Mouse (Mus musculus): ENCODE results near the gene Tmem203. TPM values are rescaled to one million over a fixed set of nuclear protein-coding genes. Genes with fewer than 3 reads are reported as not detected.
A peak's percentile ranks its signal among the peaks of the same experiment; 100 is the strongest.

The Tmem203 gene
- polyA plus RNA-seq, 1 experiment from 2014 or later: 14.7 TPM

- H3K4me1 ChIP-seq (ENCODE audit: control insufficient read depth, insufficient read depth, low read length): peaks cover 13% of the 10 kb centered on the region
- no peaks in the 10 kb centered on the region for H3K27me3 ChIP-seq (ENCODE audit: control insufficient read depth, insufficient read depth, low read length)
- peak overlapping the region; percentile 92 for H3K9ac ChIP-seq (ENCODE audit: low read length)
- peak overlapping the region; percentile 97 for H3K4me3 ChIP-seq (ENCODE audit: low read depth, low read length)
- no peaks in the 10 kb centered on the region for H3K36me3 ChIP-seq (ENCODE audit: control insufficient read depth, insufficient read depth, low read length)
- ATAC-seq (ENCODE audit: low FRiP score) (peak; percentile 46), DNase-seq (ENCODE audit: low spot score, missing footprints) (peak; percentile 93)
- 3% methylated on average over 53 of the region's 53 CpGs for WGBS
- H3K4me2 ChIP-seq: peak overlapping the region; percentile 93
- no peaks in the 10 kb centered on the region for H3K9me3 ChIP-seq (ENCODE audit: control insufficient read depth, low read length)
- H3K27ac ChIP-seq (ENCODE audit: low read depth, low read length): peak overlapping the region; percentile 85
These were observed 31.4 kb upstream of the Tmem203 start for GRCm38 (mm10) chr2:25223681-25224491.

GRCm38 (mm10) chr2:25224492-25224765 is 30.8 kb upstream of the Tmem203 start, which contains the start of gene Tubb4b:
Tubb4b (minus strand) TSS chr2:25224702.
- Histone ChIP-seq H3K9me3 (ENCODE audit: control insufficient read depth, low read length) (no peaks in the 10 kb centered on the region), H3K36me3 (ENCODE audit: control insufficient read depth, insufficient read depth, low read length) (no peaks in the 10 kb centered on the region), H3K27me3 (ENCODE audit: control insufficient read depth, insufficient read depth, low read length) (no peaks in the 10 kb centered on the region), H3K4me1 (ENCODE audit: control insufficient read depth, insufficient read depth, low read length) (peaks cover 13% of the 10 kb centered on the region), H3K4me2 (peak within 1 kb of the TSS; percentile 93), H3K9ac (ENCODE audit: low read length) (peak within 1 kb of the TSS; percentile 92), H3K27ac (ENCODE audit: low read depth, low read length) (peak within 1 kb of the TSS; percentile 97), H3K4me3 (ENCODE audit: low read depth, low read length) (peak within 1 kb of the TSS; percentile 97)
- WGBS: under 1% methylated on average over 17 of the region's 17 CpGs
- DNase-seq (ENCODE audit: low spot score, missing footprints) (no peak), ATAC-seq (ENCODE audit: low FRiP score) (no peak)

GRCm38 (mm10) chr2:25224766-25225752 is 30.2 kb upstream of the Tmem203 start:
- H3K9ac ChIP-seq (ENCODE audit: low read length): peak overlapping the region; percentile 74
- peak; percentile 97 for ATAC-seq (ENCODE audit: low FRiP score)
- no peaks in the 10 kb centered on the region for H3K27me3 ChIP-seq (ENCODE audit: control insufficient read depth, insufficient read depth, low read length)
- peak overlapping the region; percentile 97 for H3K27ac ChIP-seq (ENCODE audit: low read depth, low read length)
- H3K4me1 ChIP-seq (ENCODE audit: control insufficient read depth, insufficient read depth, low read length): peaks cover 13% of the 10 kb centered on the region
- 2% methylated on average over 41 of the region's 41 CpGs for WGBS
- DNase-seq (ENCODE audit: low spot score, missing footprints): peak; percentile 99
- no peaks in the 10 kb centered on the region for H3K9me3 ChIP-seq (ENCODE audit: control insufficient read depth, low read length)
- H3K36me3 ChIP-seq (ENCODE audit: control insufficient read depth, insufficient read depth, low read length): no peaks in the 10 kb centered on the region
- H3K4me3 ChIP-seq (ENCODE audit: low read depth, low read length): peak overlapping the region; percentile 97
- peak overlapping the region; percentile 55 for H3K4me2 ChIP-seq

- Histone ChIP-seq H3K4me3 (ENCODE audit: low read depth, low read length) (peak overlapping the region; percentile 97; the same call in 1 of the 2 replicates), H3K9ac (ENCODE audit: low read length) (peak overlapping the region; percentile 74; the same call in 1 of the 2 replicates), H3K9me3 (ENCODE audit: control insufficient read depth, low read length) (no peaks in the 10 kb centered on the region), H3K4me2 (peak overlapping the region; percentile 55), H3K36me3 (ENCODE audit: control insufficient read depth, insufficient read depth, low read length) (no peaks in the 10 kb centered on the region), H3K4me1 (ENCODE audit: control insufficient read depth, insufficient read depth, low read length) (peaks cover 13% of the 10 kb centered on the region), H3K27me3 (ENCODE audit: control insufficient read depth, insufficient read depth, low read length) (no peaks in the 10 kb centered on the region), H3K27ac (ENCODE audit: low read depth, low read length) (peak overlapping the region; percentile 97; the same call in 1 of the 2 replicates)
- WGBS: 74% methylated on average over 8 of the region's 8 CpGs
- ATAC-seq (ENCODE audit: low FRiP score): no peak
- DNase-seq (ENCODE audit: low spot score, missing footprints): peak; percentile 79
These were observed 29.3 kb upstream of the Tmem203 start for GRCm38 (mm10) chr2:25225811-25226379.

- ATAC-seq (ENCODE audit: low FRiP score) (no peak), DNase-seq (ENCODE audit: low spot score, missing footprints) (peak; percentile 69)
- no peaks in the 10 kb centered on the region for H3K27me3 ChIP-seq (ENCODE audit: control insufficient read depth, insufficient read depth, low read length)
- no peak overlapping the region for H3K4me2 ChIP-seq
- no peak overlapping the region for H3K4me3 ChIP-seq (ENCODE audit: low read depth, low read length)
- H3K27ac ChIP-seq (ENCODE audit: low read depth, low read length): no peak overlapping the region
- 83% methylated on average over 5 of the region's 5 CpGs for WGBS
- no peaks in the 10 kb centered on the region for H3K9me3 ChIP-seq (ENCODE audit: control insufficient read depth, low read length)
- H3K4me1 ChIP-seq (ENCODE audit: control insufficient read depth, insufficient read depth, low read length): peaks cover 13% of the 10 kb centered on the region
- no peaks in the 10 kb centered on the region for H3K36me3 ChIP-seq (ENCODE audit: control insufficient read depth, insufficient read depth, low read length)
- H3K9ac ChIP-seq (ENCODE audit: low read length): no peak overlapping the region
These were observed 28.4 kb upstream of the Tmem203 start for GRCm38 (mm10) chr2:25226864-25227263.

- no peak overlapping the region for H3K27ac ChIP-seq (ENCODE audit: low read depth, low read length)
- peaks cover 13% of the 10 kb centered on the region for H3K4me1 ChIP-seq (ENCODE audit: control insufficient read depth, insufficient read depth, low read length)
- H3K4me3 ChIP-seq (ENCODE audit: low read depth, low read length): no peak overlapping the region
- no peak for ATAC-seq (ENCODE audit: low FRiP score)
- WGBS: 93% methylated on average over 4 of the region's 4 CpGs
- no peaks in the 10 kb centered on the region for H3K9me3 ChIP-seq (ENCODE audit: control insufficient read depth, low read length)
- no peak overlapping the region for H3K9ac ChIP-seq (ENCODE audit: low read length)
- peak; percentile 64 for DNase-seq (ENCODE audit: low spot score, missing footprints)
- no peak overlapping the region for H3K4me2 ChIP-seq
- no peaks in the 10 kb centered on the region for H3K36me3 ChIP-seq (ENCODE audit: control insufficient read depth, insufficient read depth, low read length)
- no peaks in the 10 kb centered on the region for H3K27me3 ChIP-seq (ENCODE audit: control insufficient read depth, insufficient read depth, low read length)
These were observed 27.8 kb upstream of the Tmem203 start for GRCm38 (mm10) chr2:25227406-25227805.

- no peaks in the 10 kb centered on the region for H3K27me3 ChIP-seq (ENCODE audit: control insufficient read depth, insufficient read depth, low read length)
- ATAC-seq (ENCODE audit: low FRiP score): no peak
These were observed 26.8 kb upstream of the Tmem203 start for GRCm38 (mm10) chr2:25228431-25228889.

GRCm38 (mm10) chr2:25228995-25229530 is 26.2 kb upstream of the Tmem203 start:
- peak; percentile 73 for DNase-seq (ENCODE audit: low spot score, missing footprints)
- H3K27me3 ChIP-seq (ENCODE audit: control insufficient read depth, insufficient read depth, low read length): no peaks in the 10 kb centered on the region
- no peak for ATAC-seq (ENCODE audit: low FRiP score)
- H3K27ac ChIP-seq (ENCODE audit: low read depth, low read length): no peak overlapping the region
- no peaks in the 10 kb centered on the region for H3K9me3 ChIP-seq (ENCODE audit: control insufficient read depth, low read length)
- no peaks in the 10 kb centered on the region for H3K36me3 ChIP-seq (ENCODE audit: control insufficient read depth, insufficient read depth, low read length)
- H3K4me1 ChIP-seq (ENCODE audit: control insufficient read depth, insufficient read depth, low read length): peaks cover 6% of the 10 kb centered on the region
- no peak overlapping the region for H3K4me2 ChIP-seq
- no peak overlapping the region for H3K9ac ChIP-seq (ENCODE audit: low read length)
- 74% methylated on average over 6 of the region's 6 CpGs for WGBS
- H3K4me3 ChIP-seq (ENCODE audit: low read depth, low read length): no peak overlapping the region

More at GRCm38 (mm10) chr2:25228431-25228889, 26.8 kb upstream of the Tmem203 start:
- no peaks in the 10 kb centered on the region for H3K9me3 ChIP-seq (ENCODE audit: control insufficient read depth, low read length)
- H3K27ac ChIP-seq (ENCODE audit: low read depth, low read length): no peak overlapping the region
- H3K9ac ChIP-seq (ENCODE audit: low read length): no peak overlapping the region
- peak overlapping the region; percentile 23; the same call in 1 of the 2 replicates for H3K4me2 ChIP-seq
- H3K4me1 ChIP-seq (ENCODE audit: control insufficient read depth, insufficient read depth, low read length): peaks cover 10% of the 10 kb centered on the region
- 0 out of 2 replicates have a peak overlapping the region, but pooled peaks have one; percentile 4 for H3K4me3 ChIP-seq (ENCODE audit: low read depth, low read length)
- WGBS: 0% methylated on average over 7 of the region's 7 CpGs
- DNase-seq (ENCODE audit: low spot score, missing footprints): peak; percentile 96
- H3K36me3 ChIP-seq (ENCODE audit: control insufficient read depth, insufficient read depth, low read length): no peaks in the 10 kb centered on the region

Data from midbrain, embryonic 11.5 days (tissue).